ENCODE assay signal across 9 mouse cellular contexts in genomic region chr4:132807771-132808641, GRCm38 (mm10). TPM values are rescaled to one million over a fixed set of nuclear protein-coding genes. Genes with fewer than 3 reads are reported as not detected.
DNase-seq lines count a peak whose midpoint lies in the region; ATAC-seq lines count a peak whose summit lies in the region.
"Had no signal": no experiment of that assay in that cellular context is flagged by ENCODE, and none has a peak within 500 bp of the region (broad histone marks: within the 10 kb centered on the region; RNA-seq: fewer than 3 reads in every experiment).

No protein-coding gene starts in this region.

- ATAC-seq in hindbrain, embryonic 14.5 days (ENCODE audit: low FRiP score), result no peak

- no peak overlapping the region for H3K4me2 ChIP-seq in hindbrain, embryonic 14.5 days (replicated peaks)
- H3K4me2 ChIP-seq: midbrain, embryonic 12.5 days had no signal

- DNase-seq in A20 (ENCODE audit: low read depth, low spot score) (peak; percentile 90), MN1 (ENCODE audit: low spot score) (peak; percentile 96)
- peak; percentile 21 for DNase-seq in heart, postnatal 4 days
- no peak for DNase-seq in hindbrain, embryonic 14.5 days (ENCODE audit: low spot score)
- DNase-seq in ovary, postnatal 14 days (ENCODE audit: low spot score), result no peak
- DNase-seq in embryo, embryonic 9.5 days (ENCODE audit: extremely low spot score), result no peak
- DNase-seq: right cerebral cortex, postnatal 4 days had no signal

- H3K4me1 ChIP-seq in megakaryocyte, embryonic 14.5 days, result peaks cover 46% of the 10 kb centered on the region
- H3K4me1 ChIP-seq in hindbrain, embryonic 14.5 days (replicated peaks; ENCODE audit: control insufficient read depth, insufficient read depth, low read length), result no peaks in the 10 kb centered on the region
- H3K4me1 ChIP-seq: midbrain, embryonic 12.5 days had no signal

- H3K36me3 ChIP-seq in megakaryocyte, embryonic 14.5 days (replicated peaks; ENCODE audit: low read length), result peaks cover 3% of the 10 kb centered on the region
- H3K36me3 ChIP-seq in hindbrain, embryonic 14.5 days (replicated peaks; ENCODE audit: control insufficient read depth, insufficient read depth), result no peaks in the 10 kb centered on the region
- H3K36me3 ChIP-seq: midbrain, embryonic 12.5 days had no signal

- H3K27me3 ChIP-seq in megakaryocyte, embryonic 14.5 days (replicated peaks), result peaks cover 2% of the 10 kb centered on the region
- no peaks in the 10 kb centered on the region for H3K27me3 ChIP-seq in hindbrain, embryonic 14.5 days (ENCODE audit: control insufficient read depth, insufficient read depth, low read length)
- H3K27me3 ChIP-seq: midbrain, embryonic 12.5 days had no signal

- 77% methylated on average over 5 of the region's 5 CpGs for WGBS in hindbrain, embryonic 14.5 days

- peak overlapping the region; percentile 82 for H3K4me3 ChIP-seq in megakaryocyte, embryonic 14.5 days (replicated peaks)
- no peak overlapping the region for H3K4me3 ChIP-seq in hindbrain, embryonic 14.5 days (replicated peaks; ENCODE audit: low read length)
- H3K4me3 ChIP-seq: midbrain, embryonic 12.5 days had no signal

- no peak overlapping the region for H3K27ac ChIP-seq in hindbrain, embryonic 14.5 days
- H3K27ac ChIP-seq: midbrain, embryonic 12.5 days had no signal

- no peak overlapping the region for H3K9ac ChIP-seq in hindbrain, embryonic 14.5 days
- H3K9ac ChIP-seq: midbrain, embryonic 12.5 days had no signal

- peaks cover 17% of the 10 kb centered on the region for H3K9me3 ChIP-seq in megakaryocyte, embryonic 14.5 days
- no peaks in the 10 kb centered on the region for H3K9me3 ChIP-seq in hindbrain, embryonic 14.5 days (ENCODE audit: control insufficient read depth, low read length)
- H3K9me3 ChIP-seq: midbrain, embryonic 12.5 days had no signal

RNA-seq across cellular contexts. Expression of gene Themis2, which starts 11.8 kb away (rescaled TPM):
- total RNA-seq in heart, postnatal 4 days (2021), result 1 to 10 TPM; 2.9 to 3.4 TPM
- polyA plus RNA-seq in megakaryocyte, embryonic 14.5 days (2012; ENCODE audit: insufficient read depth, low replicate concordance), result 0.53 and 20.4 TPM in 2 replicates
- polyA plus RNA-seq in hindbrain, embryonic 14.5 days (2014; fragmentation: Nextera tagmentation; extraction: Ambion mirVana), result 0.61 and 0.71 TPM in 2 replicates

RNA-seq across cellular contexts. Expression of gene Ppp1r8, which starts 35.0 kb away (rescaled TPM):
- 10 to 100 TPM; 31.0 to 34.2 TPM for total RNA-seq in heart, postnatal 4 days (2021)
- polyA plus RNA-seq in megakaryocyte, embryonic 14.5 days (2012; ENCODE audit: insufficient read depth, low replicate concordance), result 8.9 and 32.6 TPM in 2 replicates
- polyA plus RNA-seq in hindbrain, embryonic 14.5 days (2014; fragmentation: Nextera tagmentation; extraction: Ambion mirVana), result 49.3 and 62.7 TPM in 2 replicates

RNA-seq across cellular contexts. Expression of gene Rpa2, which starts 39.9 kb away (rescaled TPM):
- 10 to 100 TPM; 36.5 to 42.5 TPM for total RNA-seq in heart, postnatal 4 days (2021)
- polyA plus RNA-seq in megakaryocyte, embryonic 14.5 days (2012; ENCODE audit: insufficient read depth, low replicate concordance), result 15.4 and 20.1 TPM in 2 replicates
- 37.0 and 46.7 TPM in 2 replicates for polyA plus RNA-seq in hindbrain, embryonic 14.5 days (2014; fragmentation: Nextera tagmentation; extraction: Ambion mirVana)

RNA-seq across cellular contexts. Expression of gene Smpdl3b, which starts 51.0 kb away (rescaled TPM):
- total RNA-seq in heart, postnatal 4 days (2021), result 1 to 10 TPM; 1.3 to 1.4 TPM
- 0.38 TPM in 1 of 2 replicates, not detected in the other for polyA plus RNA-seq in megakaryocyte, embryonic 14.5 days (2012; ENCODE audit: insufficient read depth, low replicate concordance)
- 0.68 and 0.99 TPM in 2 replicates for polyA plus RNA-seq in hindbrain, embryonic 14.5 days (2014; fragmentation: Nextera tagmentation; extraction: Ambion mirVana)

Comparison
In these comparisons a context has a peak if more than half of its experiments do, and no peak if none do; other contexts are left out.
1. DNase-seq: peak in A20 (single experiment), MN1 (single experiment) and heart, postnatal 4 days (single experiment); none in hindbrain, embryonic 14.5 days (single experiment), ovary, postnatal 14 days (single experiment) and embryo, embryonic 9.5 days (single experiment).